Mouse (Mus musculus) C2C12 (cell line): ENCODE data around the gene Agrp. TPM values are rescaled to one million over a fixed set of nuclear protein-coding genes. Genes with fewer than 3 reads are reported as not detected.

ENCODE experiments used
- H3K27me3 ChIP-seq: one replicate; pipeline ENCODE4 v1.6.1; 2011; ENCODE audit not compliant: control insufficient read depth, insufficient read depth, insufficient read length
- H3K36me3 ChIP-seq: one replicate; pipeline ENCODE4 v1.6.1; 2011; ENCODE audit not compliant: control insufficient read depth, insufficient read depth
- H3K4me3 ChIP-seq: one replicate; pipeline ENCODE4 v1.5.1; 2011; ENCODE audit warnings: mild to moderate bottlenecking, control low read depth; ENCODE audit not compliant: poor library complexity, insufficient read depth, severe bottlenecking
- H3K79me2 ChIP-seq: one replicate; pipeline ENCODE4 v1.6.1; 2011; ENCODE audit not compliant: control insufficient read depth, insufficient read depth
- H3K79me3 ChIP-seq: one replicate; pipeline ENCODE4 v1.6.1; 2011; ENCODE audit warnings: low read depth, control low read depth
- H3ac ChIP-seq: one replicate; pipeline ENCODE3; 2011; ENCODE audit warnings: low read depth; ENCODE audit not compliant: control insufficient read depth, insufficient read length
- CEBPB ChIP-seq: IDR thresholded peaks from one replicate; pipeline ENCODE4 v1.6.1; 2011; ENCODE audit warnings: low read depth, mild to moderate bottlenecking, control low read depth, moderate library complexity
- CTCF ChIP-seq: IDR thresholded peaks from one replicate; pipeline ENCODE4 v1.5.1; 2011; ENCODE audit not compliant: control insufficient read depth, insufficient read depth, insufficient read length
- FOSL1 ChIP-seq: IDR thresholded peaks from one replicate; pipeline ENCODE4 v1.8.0; 2011; ENCODE audit warnings: mild to moderate bottlenecking, low read length; ENCODE audit not compliant: poor library complexity, insufficient read depth, severe bottlenecking
- MAX ChIP-seq: IDR thresholded peaks from one replicate; pipeline ENCODE4 v1.6.1; 2011; ENCODE audit warnings: mild to moderate bottlenecking, control low read depth
- MYOD1 ChIP-seq: IDR thresholded peaks from one replicate; pipeline ENCODE4 v1.6.1; 2011; ENCODE audit warnings: low read depth; ENCODE audit not compliant: control insufficient read depth, insufficient read length
- MYOG ChIP-seq: IDR thresholded peaks from one replicate; pipeline ENCODE4 v1.6.1; 2011; ENCODE audit not compliant: control insufficient read depth, insufficient read length; ENCODE audit errors: extremely low read depth
- USF1 ChIP-seq: IDR thresholded peaks from one replicate; pipeline ENCODE4 v1.6.1; 2011; ENCODE audit warnings: low read depth, mild to moderate bottlenecking, control low read depth, moderate library complexity
- polyA plus RNA-seq: library from polyadenylated mRNA; unstranded; fragments of >200 nt; fragmentation: generic; extraction: Trizol; gene quantifications from one replicate; pipeline ENCODE4 v1.2.1, GENCODE M21; 2012; ENCODE audit warnings: missing spikeins

The Agrp gene
- polyA plus RNA-seq, 1 experiment = 0.18 TPM

- TF ChIP-seq MYOG (no peak), MYOD1 (no peak), CTCF (peak; percentile 59), MAX (peak; percentile 85), USF1 (no peak)
- H3K79me3 ChIP-seq = peaks cover 46% of the 10 kb centered on the region
Measured at GRCm38 (mm10) chr8:105636018-105636962, 903 bp downstream of the Agrp start, which contains the start of gene Ctcf. Gene Ctcf (plus strand): TSS chr8:105636568.

GRCm38 (mm10) chr8:105635481-105635880, 1.7 kb downstream of the Agrp start:
- Histone ChIP-seq H3K4me3 (peak overlapping the region; percentile 84), H3K79me2 (peaks cover 64% of the 10 kb centered on the region)
- TF ChIP-seq CEBPB = no peak
- no peak for TF ChIP-seq MYOG
- TF ChIP-seq FOSL1 = no peak

More at GRCm38 (mm10) chr8:105636018-105636962, 903 bp downstream of the Agrp start, which contains the start of gene Ctcf:
- Histone ChIP-seq H3K27me3 (no peaks in the 10 kb centered on the region), H3ac (peak within 1 kb of the TSS; percentile 100), H3K79me2 (peaks cover 72% of the 10 kb centered on the region), H3K4me3 (peak within 1 kb of the TSS; percentile 84), H3K36me3 (peaks cover 8% of the 10 kb centered on the region)

DNA sequence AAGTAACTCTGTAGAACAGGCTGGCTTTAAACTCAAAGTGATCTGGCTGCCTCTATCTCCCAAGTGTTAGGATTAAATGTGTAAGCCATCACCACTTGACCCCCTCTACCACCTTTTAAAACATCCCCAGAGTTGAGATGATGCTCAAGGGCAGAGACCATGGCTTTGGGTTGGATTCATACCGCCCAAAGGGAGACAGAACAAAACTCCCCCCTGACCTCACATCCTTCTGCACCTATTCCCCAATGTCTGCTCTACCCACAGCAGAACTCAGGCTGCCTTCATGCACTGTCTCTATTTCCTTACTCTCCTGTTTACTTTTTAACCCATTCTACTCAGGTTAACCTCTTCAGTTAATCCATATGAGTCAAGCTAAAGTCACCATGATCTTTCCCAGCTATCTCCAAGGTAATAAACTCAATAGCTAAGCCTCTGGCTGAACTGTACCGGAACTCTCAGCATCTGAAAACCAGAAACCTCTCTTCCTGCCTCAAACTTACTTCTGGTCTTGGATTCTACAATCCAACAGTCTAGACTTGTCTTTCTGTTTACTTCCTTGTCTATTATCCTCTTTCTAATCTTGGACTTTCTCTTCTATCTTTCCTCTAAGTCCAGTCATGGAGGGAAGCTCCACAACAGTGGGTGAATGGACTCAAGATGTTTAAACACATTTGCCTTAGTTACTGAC, 2.3 kb downstream of the Agrp start:
- H3K79me3 ChIP-seq = peaks cover 33% of the 10 kb centered on the region
- H3K4me3 ChIP-seq = no peak overlapping the region
- peaks cover 8% of the 10 kb centered on the region for H3K36me3 ChIP-seq
- no peak overlapping the region for H3ac ChIP-seq
- no peaks in the 10 kb centered on the region for H3K27me3 ChIP-seq
- TF ChIP-seq MYOG (no peak), FOSL1 (no peak), MAX (no peak), CTCF (no peak), MYOD1 (no peak), CEBPB (no peak), USF1 (no peak)
- H3K79me2 ChIP-seq = peaks cover 58% of the 10 kb centered on the region

More at GRCm38 (mm10) chr8:105635481-105635880, 1.7 kb downstream of the Agrp start:
- Histone ChIP-seq H3K36me3 (peaks cover 8% of the 10 kb centered on the region), H3ac (peak overlapping the region; percentile 95), H3K79me3 (peaks cover 39% of the 10 kb centered on the region), H3K27me3 (no peaks in the 10 kb centered on the region)

DNA sequence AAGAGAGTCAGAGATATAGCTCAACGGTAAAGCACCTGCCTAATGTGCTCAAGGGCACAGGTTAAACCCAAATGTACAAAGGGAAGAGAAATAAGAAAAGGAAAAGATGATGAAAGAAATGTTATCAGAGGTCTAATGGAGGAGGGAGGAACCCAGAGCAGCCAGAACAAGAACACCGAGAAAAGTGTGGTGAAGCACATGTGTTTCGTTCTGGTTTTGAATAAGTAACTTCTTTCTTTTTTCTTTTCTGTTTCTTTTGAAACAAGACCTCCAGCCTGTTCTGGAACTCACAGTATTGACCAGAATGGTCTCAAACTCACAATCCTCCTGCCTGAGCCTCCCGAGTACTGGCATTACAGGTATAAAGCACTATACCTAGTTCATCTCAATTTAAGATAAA, 7.9 kb downstream of the Agrp start:
- H3K79me2 ChIP-seq = peaks cover 10% of the 10 kb centered on the region
- TF ChIP-seq CEBPB (no peak), CTCF (no peak), MYOD1 (no peak), MYOG (no peak), FOSL1 (no peak), MAX (no peak), USF1 (no peak)
- no peaks in the 10 kb centered on the region for H3K27me3 ChIP-seq
- H3K4me3 ChIP-seq = no peak overlapping the region
- H3ac ChIP-seq = no peak overlapping the region
- H3K36me3 ChIP-seq = peaks cover 3% of the 10 kb centered on the region
- H3K79me3 ChIP-seq = peaks cover 7% of the 10 kb centered on the region

DNA sequence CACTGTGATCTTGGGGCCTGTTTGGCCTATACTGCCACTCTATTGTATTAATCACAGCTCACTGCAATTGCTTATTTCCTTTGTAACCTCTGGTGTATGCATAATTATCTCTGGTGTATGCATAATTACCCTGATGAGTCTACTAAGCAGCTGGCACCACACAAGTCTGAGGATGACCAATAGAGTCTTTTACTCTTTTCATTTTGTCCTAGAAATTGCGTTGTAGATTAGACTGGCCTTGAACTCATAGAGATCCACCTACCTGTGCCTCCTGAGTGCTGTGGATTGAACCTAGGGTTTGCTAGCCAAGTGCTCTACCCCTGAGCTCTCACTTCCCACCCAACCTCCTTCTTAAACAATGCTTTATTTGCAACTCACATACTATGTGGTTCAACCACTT, 11.1 kb downstream of the Agrp start:
- Histone ChIP-seq H3K79me2 (no peaks in the 10 kb centered on the region), H3K27me3 (no peaks in the 10 kb centered on the region), H3K4me3 (no peak overlapping the region), H3ac (no peak overlapping the region), H3K79me3 (peaks cover 2% of the 10 kb centered on the region), H3K36me3 (peaks cover 14% of the 10 kb centered on the region)
- TF ChIP-seq MYOG (no peak), CEBPB (no peak), MAX (no peak), USF1 (no peak), MYOD1 (no peak), FOSL1 (no peak), CTCF (no peak)
